Mouse (Mus musculus) neural tube, embryonic 11.5 days (tissue): ENCODE data around the gene Spem1. TPM values are rescaled to one million over a fixed set of nuclear protein-coding genes. Genes with fewer than 3 reads are reported as not detected.

Source experiments
- polyA plus RNA-seq: library from polyadenylated mRNA; unstranded; fragments of >200 nt; fragmentation: Nextera tagmentation; extraction: Ambion mirVana; gene quantifications from 2 replicates; pipeline ENCODE4 v1.2.1, GENCODE M21; 2014

The Spem1 gene
- polyA plus RNA-seq, 1 experiment from 2014 or later = not detected

Other genes starting within 250 kb of the Spem1 start
- 34.5 and 34.6 TPM in 2 replicates for gene Wrap53, start 241.9 kb downstream of the Spem1 start, polyA plus RNA-seq
- gene Trp53, start 241.8 kb downstream of the Spem1 start, polyA plus RNA-seq = 169 and 175 TPM in 2 replicates
- gene Atp1b2, start 216.2 kb downstream of the Spem1 start, polyA plus RNA-seq = 7.2 and 7.7 TPM in 2 replicates
- gene Shbg, start 204.3 kb downstream of the Spem1 start, polyA plus RNA-seq = not detected in 2 replicates
- 14.9 and 19.0 TPM in 2 replicates for gene Sat2, start 200.2 kb downstream of the Spem1 start, polyA plus RNA-seq
- 36.4 and 40.3 TPM in 2 replicates for gene Fxr2, start 189.2 kb downstream of the Spem1 start, polyA plus RNA-seq
- gene Sox15, start 166.9 kb downstream of the Spem1 start, polyA plus RNA-seq = not detected in 2 replicates
- 26.8 and 30.0 TPM in 2 replicates for gene Mpdu1, start 159.5 kb downstream of the Spem1 start, polyA plus RNA-seq
- gene Cd68, start 156.0 kb downstream of the Spem1 start, polyA plus RNA-seq = 5.5 and 6.7 TPM in 2 replicates
- 781 and 824 TPM in 2 replicates for gene Eif4a1, start 149.8 kb downstream of the Spem1 start, polyA plus RNA-seq
- 88.6 and 93.8 TPM in 2 replicates for gene Senp3, start 140.1 kb downstream of the Spem1 start, polyA plus RNA-seq
- gene Tnfsf13, start 136.4 kb downstream of the Spem1 start, polyA plus RNA-seq = 0.19 TPM in 1 of 2 replicates, not detected in the other
- gene Tnfsf12, start 126.3 kb downstream of the Spem1 start, polyA plus RNA-seq = 1.5 and 1.7 TPM in 2 replicates
- 1.4 and 1.5 TPM in 2 replicates for gene Tnfsfm13, start 126.1 kb downstream of the Spem1 start, polyA plus RNA-seq
- 65.0 and 65.3 TPM in 2 replicates for gene Polr2a, start 63.5 kb downstream of the Spem1 start, polyA plus RNA-seq
- gene Slc35g3, start 60.2 kb downstream of the Spem1 start, polyA plus RNA-seq = not detected in 2 replicates
- gene Zbtb4, start 56.3 kb downstream of the Spem1 start, polyA plus RNA-seq = 0.99 and 1.3 TPM in 2 replicates
- 4.2 and 6.2 TPM in 2 replicates for gene Chrnb1, start 26.2 kb downstream of the Spem1 start, polyA plus RNA-seq
- gene Fgf11, start 20.3 kb downstream of the Spem1 start, polyA plus RNA-seq = 2.0 and 3.0 TPM in 2 replicates
- gene Tmem102, start 16.6 kb downstream of the Spem1 start, polyA plus RNA-seq = 0.69 and 0.88 TPM in 2 replicates
- not detected in 2 replicates for gene Gm39566, start 6.9 kb downstream of the Spem1 start, polyA plus RNA-seq
- not detected in 2 replicates for gene Spem2, start 3.7 kb downstream of the Spem1 start, polyA plus RNA-seq
- 10.9 and 11.4 TPM in 2 replicates for gene Nlgn2, start 15.6 kb upstream of the Spem1 start, polyA plus RNA-seq
- gene Tmem256, start 16.3 kb upstream of the Spem1 start, polyA plus RNA-seq = 289 and 296 TPM in 2 replicates
- 75.4 and 83.7 TPM in 2 replicates for gene Plscr3, start 24.2 kb upstream of the Spem1 start, polyA plus RNA-seq
- 0.23 and 0.72 TPM in 2 replicates for gene Tnk1, start 36.5 kb upstream of the Spem1 start, polyA plus RNA-seq
- not detected in 2 replicates for gene Tmem95, start 55.8 kb upstream of the Spem1 start, polyA plus RNA-seq
- 3.1 and 3.6 TPM in 2 replicates for gene Kctd11, start 59.2 kb upstream of the Spem1 start, polyA plus RNA-seq
- gene Acap1, start 73.4 kb upstream of the Spem1 start, polyA plus RNA-seq = 0.53 and 1.1 TPM in 2 replicates
- 14.4 and 15.1 TPM in 2 replicates for gene 2810408A11Rik, start 78.8 kb upstream of the Spem1 start, polyA plus RNA-seq
- 14.2 and 18.0 TPM in 2 replicates for gene Neurl4, start 78.9 kb upstream of the Spem1 start, polyA plus RNA-seq
- gene Gps2, start 91.7 kb upstream of the Spem1 start, polyA plus RNA-seq = 84.0 and 93.7 TPM in 2 replicates
- 1,905 and 1,926 TPM in 2 replicates for gene Eif5a, start 99.8 kb upstream of the Spem1 start, polyA plus RNA-seq
- 3.4 and 4.2 TPM in 2 replicates for gene Ybx2, start 113.6 kb upstream of the Spem1 start, polyA plus RNA-seq
- gene Slc2a4, start 126.0 kb upstream of the Spem1 start, polyA plus RNA-seq = 11.4 and 11.8 TPM in 2 replicates
- 5.3 and 5.9 TPM in 2 replicates for gene Cldn7, start 142.6 kb upstream of the Spem1 start, polyA plus RNA-seq
- 21.5 and 23.3 TPM in 2 replicates for gene Ctdnep1, start 159.0 kb upstream of the Spem1 start, polyA plus RNA-seq
- 149 and 168 TPM in 2 replicates for gene Elp5, start 160.3 kb upstream of the Spem1 start, polyA plus RNA-seq
- 530 and 552 TPM in 2 replicates for gene Gabarap, start 169.0 kb upstream of the Spem1 start, polyA plus RNA-seq
- gene Phf23, start 173.6 kb upstream of the Spem1 start, polyA plus RNA-seq = 54.4 and 57.6 TPM in 2 replicates
- 35.8 and 39.0 TPM in 2 replicates for gene Dvl2, start 178.4 kb upstream of the Spem1 start, polyA plus RNA-seq
- 49.3 and 54.1 TPM in 2 replicates for gene Acadvl, start 193.2 kb upstream of the Spem1 start, polyA plus RNA-seq
- 14.6 and 15.0 TPM in 2 replicates for gene Dlg4, start 194.8 kb upstream of the Spem1 start, polyA plus RNA-seq
- gene Asgr1, start 231.9 kb upstream of the Spem1 start, polyA plus RNA-seq = 0.41 TPM in 1 of 2 replicates, not detected in the other